Mouse (Mus musculus) hematopoietic stem cell, adult 5-6 weeks (primary cell): ENCODE measurements around the gene Mnat1. TPM values are rescaled to one million over a fixed set of nuclear protein-coding genes. Genes with fewer than 3 reads are reported as not detected.
"Not testable (repeated sequence)": the region's sequence is repeated elsewhere in the genome, so short reads cannot be mapped to it uniquely, and the experiment has no call there.

ENCODE experiments used
- ATAC-seq, 2 experiments: fragments of 125-278 bp in 1 of 2; replicated peaks in 1 of 2; 2 replicates each; pipeline ENCODE4 v1.8.0; 2016 to 2017; ENCODE audit warnings: inconsistent platforms in 2 of 2, mild to moderate bottlenecking in 2 of 2, moderate number of reproducible peaks in 2 of 2, low read depth in 1 of 2, moderate TSS enrichment in 1 of 2; ENCODE audit not compliant: low FRiP score in 2 of 2, poor library complexity in 2 of 2, severe bottlenecking in 2 of 2, insufficient read depth in 1 of 2, low TSS enrichment in 1 of 2
- total RNA-seq: library from RNA; stranded (forward); fragments of 172-1452, 232-1000 nt; gene quantifications from 2 replicates; pipeline ENCODE4 v1.2.3, GENCODE M21; 2017

Gene Mnat1
- total RNA-seq, 1 experiment from 2014 or later, result 55.1 TPM

DNA sequence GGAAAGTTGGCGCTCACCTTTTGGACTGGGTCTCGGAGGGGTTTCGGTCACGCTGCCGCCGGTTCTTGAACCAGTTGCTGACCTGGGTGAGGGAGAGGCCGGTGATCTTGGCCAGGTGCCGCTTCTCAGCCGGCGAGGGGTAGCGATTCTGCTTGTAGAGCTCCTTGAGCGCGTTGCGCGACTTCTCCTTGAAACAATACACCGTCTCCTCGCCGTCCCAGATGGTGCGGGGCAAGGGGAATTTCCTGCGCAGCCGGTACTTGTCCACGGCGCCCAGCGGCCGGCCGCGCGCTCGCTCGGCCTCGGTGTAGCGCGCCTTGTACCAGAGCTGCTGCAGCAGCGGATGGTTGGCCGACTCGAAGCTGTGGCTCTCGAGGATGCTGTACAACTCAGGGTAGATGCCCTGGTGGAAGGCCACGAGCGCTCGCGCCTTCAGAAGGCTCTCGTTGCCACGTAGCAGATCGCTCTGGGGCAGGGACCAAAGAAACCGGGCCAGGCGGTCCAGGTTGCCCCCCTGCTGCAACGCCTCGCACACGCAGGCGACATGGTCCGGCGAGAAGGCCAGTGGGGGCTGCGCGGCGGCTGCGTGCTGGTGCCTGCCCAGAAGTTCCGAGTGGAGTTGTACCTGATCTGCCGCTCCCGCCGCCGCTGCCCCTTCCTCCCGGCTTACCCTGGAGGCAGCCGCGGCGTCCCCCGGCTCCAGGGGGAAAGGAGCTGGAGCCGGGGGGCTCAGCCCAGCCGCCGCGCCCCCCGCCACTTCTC is 11.0 kb upstream of the Mnat1 start:
- ATAC-seq, result peak in 1 of 2 experiments; percentile 11; a peak in 1 of 4 replicates

DNA sequence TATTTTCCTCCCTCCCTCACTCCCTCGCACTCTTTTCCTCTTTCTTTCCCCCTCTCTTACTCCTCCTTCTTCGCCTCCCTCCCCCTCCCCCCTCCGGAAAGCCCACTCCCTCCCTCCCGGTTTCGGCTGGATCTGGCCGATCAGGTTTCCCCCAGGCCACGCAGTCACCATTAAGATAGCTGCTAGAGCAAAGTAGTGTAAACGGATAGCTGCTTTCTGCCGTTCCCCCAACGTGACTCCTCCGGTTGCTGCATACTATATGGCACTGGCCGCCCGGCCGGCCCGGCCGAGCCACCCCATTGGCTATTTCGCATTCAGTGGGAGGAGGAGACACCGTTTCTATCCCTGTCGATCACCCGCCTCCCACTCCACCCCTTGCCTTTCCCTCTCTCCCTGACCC is 10.3 kb upstream of the Mnat1 start, which contains the start of gene Six4:
Gene Six4 (minus strand): TSS at position 261 of the 400 bp plus-strand sequence.
- no peak for ATAC-seq

DNA sequence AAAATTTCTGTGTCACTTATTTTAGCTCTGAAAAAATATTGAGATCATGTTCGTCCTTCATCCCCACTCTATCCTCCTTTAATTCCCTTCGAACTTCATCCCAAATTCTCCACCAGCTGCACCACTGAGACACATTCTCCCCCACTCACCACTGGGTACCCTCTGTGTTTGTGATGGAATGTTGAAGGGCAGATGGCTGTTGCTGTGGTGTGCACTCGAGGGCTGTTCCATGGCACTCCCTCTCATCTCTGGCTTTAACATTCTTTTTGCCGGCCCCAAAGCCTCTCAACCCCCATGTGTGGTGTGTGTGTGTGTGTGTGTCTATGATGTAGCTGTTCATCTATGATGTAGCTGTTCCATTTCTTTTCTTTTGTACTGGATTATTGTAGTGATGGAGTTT is 1.7 kb downstream of the Mnat1 start:
- no peak for ATAC-seq

DNA sequence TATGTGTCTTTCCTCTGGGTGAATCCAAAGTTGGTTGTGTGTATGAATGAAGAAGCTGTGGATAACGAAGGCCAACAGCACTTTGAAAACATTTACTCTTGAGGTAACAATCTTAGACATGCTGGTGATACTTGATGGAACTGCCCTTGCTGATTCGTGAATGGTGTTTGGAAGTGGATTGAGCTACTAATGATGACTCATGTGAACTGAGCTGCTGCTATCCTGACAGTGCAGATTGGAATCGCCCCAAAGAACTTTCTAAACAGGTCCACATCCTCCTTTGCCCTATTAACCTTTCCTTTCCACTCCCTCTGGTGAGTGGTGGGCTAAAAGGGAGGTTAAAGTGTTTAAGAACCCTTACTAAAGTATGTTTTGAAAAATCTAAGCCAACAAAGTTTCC is 17.2 kb downstream of the Mnat1 start:
- ATAC-seq, result no peak

DNA sequence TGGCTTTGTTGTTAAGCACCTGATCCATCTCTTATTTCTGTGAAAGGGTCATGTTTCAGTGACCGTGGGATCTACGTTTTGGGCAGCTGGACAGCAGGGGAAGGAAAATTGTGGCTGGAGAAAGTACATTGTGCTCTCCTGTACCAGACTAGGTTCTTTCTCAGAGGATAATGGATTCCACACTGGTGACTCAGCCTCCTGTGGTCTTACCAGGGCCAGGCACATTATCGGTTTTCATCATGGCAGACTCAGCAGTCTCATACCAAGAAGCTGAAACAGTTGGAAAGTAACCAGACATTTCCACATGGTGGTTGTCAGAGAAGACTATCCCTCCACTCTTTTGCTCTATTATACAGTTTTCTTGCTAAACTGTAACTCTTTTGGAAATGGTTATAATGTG is 23.7 kb downstream of the Mnat1 start:
- no peak for ATAC-seq

DNA sequence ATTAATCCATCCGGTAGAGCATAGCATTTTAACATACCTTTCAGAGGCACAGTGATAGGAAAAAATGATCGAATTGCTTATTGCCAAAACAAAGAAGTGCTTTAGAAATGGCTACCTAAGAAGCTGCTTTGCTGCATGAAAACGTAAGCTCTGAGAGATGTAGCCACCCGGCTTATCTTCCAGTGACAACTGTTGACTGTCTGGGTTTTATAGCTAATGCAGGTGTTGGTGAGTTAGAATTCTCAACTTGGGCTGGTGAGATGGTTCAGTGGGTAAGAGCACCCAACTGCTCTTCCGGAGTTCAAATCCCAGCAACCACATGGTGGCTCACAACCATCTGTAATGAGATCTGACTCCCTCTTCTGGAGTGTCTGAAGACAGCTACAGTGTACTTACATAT is 27.5 kb downstream of the Mnat1 start:
- not testable (repeated sequence) for ATAC-seq

DNA sequence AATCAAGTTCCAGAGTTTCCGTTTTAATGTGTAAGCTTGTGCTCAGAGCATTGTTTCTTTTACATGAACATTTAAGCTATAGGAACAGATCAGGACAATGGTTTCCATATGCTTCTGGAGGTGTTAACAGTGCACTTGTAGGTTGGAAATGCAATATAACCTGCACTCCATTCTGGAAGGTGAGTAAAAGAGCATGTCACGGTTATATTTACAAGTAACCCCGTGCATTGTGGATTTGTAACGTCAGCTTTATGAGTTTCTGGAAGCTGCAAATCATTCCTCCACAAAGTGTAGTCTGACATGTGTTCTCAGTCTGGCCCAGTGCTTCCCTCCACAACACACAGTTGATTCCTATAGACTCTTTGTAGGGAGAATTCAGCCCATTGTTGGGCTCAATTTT is 30.6 kb downstream of the Mnat1 start:
- no peak for ATAC-seq

DNA sequence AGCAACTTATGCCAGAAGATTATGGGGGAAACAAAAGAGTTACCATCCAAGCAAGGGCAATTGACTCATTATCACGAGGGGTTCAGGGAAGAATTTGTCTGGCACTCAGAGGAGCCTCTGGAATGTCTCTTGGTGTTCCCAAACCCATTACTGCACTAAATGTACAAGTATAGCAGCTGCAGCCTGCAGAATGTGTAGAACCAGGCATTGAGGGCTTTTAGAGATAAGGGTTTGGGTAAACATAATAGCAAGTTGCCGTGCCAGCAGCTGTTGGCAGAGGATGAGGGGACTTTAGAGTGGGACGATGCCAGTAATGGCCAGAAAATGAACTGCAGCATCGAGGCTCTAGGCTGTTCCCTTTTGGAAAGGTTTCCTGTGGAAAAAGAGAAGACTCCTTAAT is 36.8 kb downstream of the Mnat1 start:
- ATAC-seq, result no peak

DNA sequence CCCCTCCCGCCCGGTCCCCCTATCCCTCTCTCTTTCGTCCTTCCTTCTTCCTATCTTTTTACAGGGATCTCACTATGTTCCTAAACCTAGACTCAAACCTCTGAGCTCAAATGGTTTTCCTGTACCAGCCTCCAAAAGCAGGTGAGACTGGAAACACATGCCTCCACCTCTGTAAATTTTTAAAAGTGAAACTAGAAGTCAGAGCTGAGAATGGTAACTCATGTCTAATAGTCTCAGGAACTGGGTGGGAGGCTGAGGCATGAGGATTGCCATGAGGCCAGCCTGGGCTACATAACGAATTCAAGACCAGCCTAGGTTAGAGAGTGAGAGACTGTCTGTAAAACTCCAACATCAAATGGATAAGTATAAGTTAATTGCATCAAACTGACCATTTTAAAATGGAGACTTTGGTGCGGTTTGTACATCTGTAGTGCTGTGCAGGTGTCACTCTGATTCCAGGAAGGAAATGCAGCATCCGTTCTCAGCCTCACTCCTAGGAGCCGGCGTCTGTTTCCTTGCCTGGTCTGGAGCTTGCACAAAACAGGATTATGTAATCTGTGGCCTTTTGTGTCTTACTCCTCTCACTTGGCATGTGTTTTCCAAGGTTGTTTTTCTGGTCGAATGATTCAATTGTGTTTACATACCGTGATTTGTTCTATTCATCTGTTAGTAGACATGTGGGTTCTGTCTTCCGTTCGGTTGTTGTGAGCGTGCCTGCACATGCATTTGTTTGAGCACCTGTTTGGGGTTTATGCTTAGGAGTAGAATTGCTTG is 39.1 kb downstream of the Mnat1 start:
- ATAC-seq, result peak; percentile 49 to 60; a peak in 1 of 4 replicates

DNA sequence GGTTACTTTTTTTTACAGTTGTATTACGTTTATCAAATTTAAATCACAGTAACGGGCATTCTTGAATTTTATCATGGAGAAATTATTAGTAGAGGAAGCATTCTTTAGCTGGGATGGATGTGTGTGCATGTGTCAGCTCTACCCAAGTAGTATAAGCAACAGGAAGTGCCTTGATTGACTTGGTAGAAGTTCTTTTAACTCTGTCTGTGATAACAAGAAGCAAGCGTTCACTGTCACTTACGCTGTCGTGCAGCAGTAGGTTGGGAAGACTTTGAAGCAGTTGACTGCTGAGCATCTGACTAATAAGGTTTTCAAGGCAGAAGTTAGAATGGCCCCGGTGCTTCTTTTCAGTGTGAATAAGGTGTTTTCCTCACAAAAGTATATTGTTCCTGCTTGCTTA is 47.3 kb downstream of the Mnat1 start:
- no peak for ATAC-seq

DNA sequence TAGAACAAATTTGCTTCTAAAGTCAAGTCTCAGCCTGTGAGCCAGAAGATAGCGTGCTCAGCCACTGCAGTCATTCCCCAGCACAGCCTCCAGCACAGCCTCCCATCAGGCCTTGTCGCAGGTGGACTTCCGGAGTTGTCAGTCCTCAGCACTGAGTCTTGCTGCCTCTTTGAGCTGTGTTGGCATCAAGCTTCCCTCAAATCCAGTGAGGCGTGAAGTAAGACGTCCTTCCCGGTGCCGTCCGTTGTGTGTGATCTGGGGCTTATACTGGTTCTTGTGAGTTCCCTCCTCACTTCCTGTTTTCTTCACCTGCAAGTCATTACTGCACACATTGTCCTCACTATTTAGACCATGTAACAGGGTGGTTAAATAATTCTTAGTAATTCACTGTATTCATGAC is 60.4 kb downstream of the Mnat1 start:
- no peak for ATAC-seq

DNA sequence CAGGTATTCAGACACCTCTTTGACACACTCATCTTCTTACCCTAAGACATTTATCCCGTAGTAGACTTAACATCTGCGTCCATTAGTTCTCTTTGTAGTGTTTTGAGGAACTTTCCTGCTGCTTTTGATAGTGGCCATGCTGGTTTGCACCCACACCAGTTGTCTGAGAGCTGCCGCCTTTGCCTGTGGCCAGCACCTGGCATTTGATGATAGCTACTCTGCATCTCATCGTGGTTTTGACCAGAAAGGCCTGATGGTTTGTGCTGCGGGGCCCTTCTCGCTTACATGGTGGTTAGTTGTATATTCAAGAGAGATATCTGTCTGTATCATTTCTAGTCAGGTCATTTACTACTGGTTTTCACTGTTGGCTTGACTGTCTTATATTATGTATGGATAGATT is 73.8 kb downstream of the Mnat1 start:
- no peak for ATAC-seq

DNA sequence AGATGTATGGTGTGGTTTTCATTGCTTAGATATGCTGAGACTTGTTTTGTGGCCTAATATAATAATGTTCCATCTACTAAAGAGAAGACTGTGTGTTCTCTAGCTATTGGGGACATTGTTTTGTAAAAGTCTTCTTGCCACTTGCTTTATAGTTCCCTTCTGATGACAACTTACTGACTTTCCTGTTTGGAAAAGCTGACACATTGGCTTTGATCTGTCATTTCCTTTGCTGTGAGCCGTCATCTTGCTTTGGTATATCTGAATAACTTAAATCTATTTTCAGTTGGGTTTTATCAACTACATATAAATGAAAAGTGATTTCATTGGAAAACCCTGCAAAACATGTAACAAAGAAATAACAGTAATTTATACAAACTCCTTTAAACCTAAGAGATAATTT is 74.9 kb downstream of the Mnat1 start:
- ATAC-seq, result no peak

DNA sequence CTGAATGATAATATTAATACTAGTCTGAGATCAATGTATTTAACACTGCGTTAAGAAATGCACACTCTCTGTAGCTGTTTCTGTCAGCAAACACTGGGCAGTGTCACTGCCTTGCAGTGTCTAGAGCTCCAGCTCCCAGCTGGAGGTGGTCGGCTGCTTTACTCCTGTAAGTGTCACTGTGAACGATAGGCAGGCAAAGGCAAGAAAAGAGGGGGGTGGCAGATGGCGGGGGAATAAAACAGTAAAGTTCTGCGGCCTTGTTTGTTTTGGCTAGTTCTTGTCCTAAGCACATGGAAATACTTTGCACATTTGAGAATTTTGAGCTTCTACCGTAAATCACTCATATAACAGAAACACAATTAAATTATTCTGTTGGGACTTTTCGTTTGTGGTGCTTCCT is 75.9 kb downstream of the Mnat1 start:
- no peak for ATAC-seq

DNA sequence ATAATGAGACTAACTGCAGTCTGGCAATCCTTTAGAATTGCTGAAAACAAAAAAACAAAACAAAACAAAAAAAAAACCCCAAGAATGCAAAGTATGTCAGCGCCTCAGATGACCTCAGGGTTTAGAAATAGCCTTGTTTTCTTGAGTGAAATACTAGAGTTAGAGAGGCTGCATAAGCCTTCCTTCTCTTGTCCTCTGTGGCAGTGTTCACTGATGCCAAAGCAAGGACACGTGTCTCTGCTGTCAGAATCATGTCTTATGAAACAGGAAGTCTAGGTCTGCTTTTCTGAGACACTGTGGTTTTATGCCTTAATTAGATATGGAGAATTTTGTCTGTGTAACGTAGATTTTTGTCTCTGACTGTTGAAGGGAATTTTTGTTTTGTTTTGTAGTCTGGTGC is 78.1 kb downstream of the Mnat1 start:
- peak; percentile 89 to 94 for ATAC-seq

DNA sequence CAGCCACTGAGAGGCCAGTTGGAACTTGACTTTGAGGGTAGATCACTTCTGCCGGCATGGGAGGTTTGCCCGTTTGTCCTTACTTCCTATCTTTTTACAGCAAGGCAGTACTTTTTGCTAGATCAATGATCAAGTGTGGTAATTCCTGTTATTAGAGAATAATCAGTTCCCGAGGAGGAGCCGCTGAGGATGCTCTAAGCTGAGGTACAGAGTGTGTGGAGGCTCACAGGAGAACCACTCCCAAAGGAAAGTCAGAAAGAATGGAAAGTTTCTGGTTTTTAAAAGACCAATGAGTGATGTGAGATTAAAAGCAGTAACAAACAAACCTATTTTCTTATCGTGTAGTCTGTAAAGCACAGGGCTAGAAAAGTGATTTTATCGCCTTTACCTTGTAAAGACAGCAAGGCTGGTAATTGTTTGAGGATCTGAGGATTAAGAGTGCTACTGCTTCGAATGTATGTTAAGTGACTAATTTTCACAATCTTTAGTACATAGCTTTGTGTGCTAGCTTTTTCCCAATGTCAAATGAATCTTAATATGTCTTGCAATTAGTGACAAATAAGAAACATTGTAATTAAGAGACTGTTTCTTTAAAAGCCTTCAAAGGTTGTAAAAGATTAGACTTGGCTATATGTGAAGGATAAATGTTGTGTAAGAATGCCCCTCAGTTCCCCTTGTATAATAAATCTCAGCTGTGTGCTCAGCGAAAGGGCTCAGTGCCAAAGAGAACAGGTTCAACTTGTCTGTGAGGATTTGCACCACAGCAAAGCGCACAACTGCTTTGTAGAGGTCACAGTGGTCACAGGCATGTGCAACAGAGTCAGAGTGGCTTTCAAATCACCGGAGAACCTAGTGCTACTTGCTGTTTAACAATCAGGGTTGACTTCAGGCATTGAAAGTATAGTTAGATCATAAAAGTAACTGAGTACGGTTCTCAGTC is 82.5 kb downstream of the Mnat1 start:
- no peak for ATAC-seq

DNA sequence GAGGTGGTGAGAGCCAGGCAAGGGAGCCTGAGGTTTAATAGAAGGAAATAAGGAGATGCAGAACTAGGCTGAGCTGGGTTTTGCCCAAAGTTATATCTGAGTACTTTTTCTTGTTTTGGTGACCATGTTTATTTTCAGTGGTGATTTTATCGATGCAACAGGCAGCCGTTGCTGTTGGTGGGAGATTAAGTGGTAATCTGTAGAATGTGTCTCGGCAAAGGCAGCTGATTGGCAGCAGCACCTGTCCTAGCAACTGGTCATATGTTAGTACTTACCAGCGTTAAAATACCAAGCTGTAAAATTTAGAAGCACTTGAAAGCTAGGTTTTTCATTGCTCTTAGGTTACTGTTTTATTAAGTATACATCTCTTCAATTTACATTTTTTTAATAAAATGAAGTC is 83.5 kb downstream of the Mnat1 start:
- no peak for ATAC-seq

DNA sequence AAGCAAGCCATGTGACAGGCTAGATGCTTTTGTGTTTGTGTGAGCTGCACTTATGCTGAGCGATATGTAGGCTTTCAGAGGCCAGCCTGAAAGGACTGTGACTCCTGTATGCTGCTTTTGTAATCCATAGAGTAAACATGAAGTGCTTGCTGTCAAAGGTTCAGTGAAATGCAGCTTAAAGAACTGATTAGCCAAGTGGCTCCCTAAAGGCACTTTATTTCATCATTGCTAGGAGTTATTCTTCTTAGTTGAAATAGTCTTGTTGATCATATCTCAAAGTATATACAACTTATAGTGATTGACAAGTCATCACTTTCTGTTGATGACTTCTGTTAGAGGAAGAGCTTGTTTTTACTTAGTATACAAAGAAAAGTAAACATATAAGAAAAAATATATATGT is 83.9 kb downstream of the Mnat1 start:
- ATAC-seq, result no peak
